In genomic region chr7:139239432-139239831, GRCm38 (mm10) we compare ENCODE assay signal across 23 mouse cellular contexts. TPM values are rescaled to one million over a fixed set of nuclear protein-coding genes. Genes with fewer than 3 reads are reported as not detected.
"Had no signal": no experiment of that assay in that cellular context is flagged by ENCODE, and none has a peak within 500 bp of the region (broad histone marks: within the 10 kb centered on the region; RNA-seq: fewer than 3 reads in every experiment).

No protein-coding gene starts in this region.

- H3K36me3 ChIP-seq: liver, embryonic 13.5 days; liver, embryonic 15.5 days; lung, embryonic 15.5 days; midbrain, embryonic 12.5 days; neural tube, embryonic 13.5 days; neural tube, embryonic 15.5 days; stomach, embryonic 15.5 days had no signal

- H3K4me3 ChIP-seq: liver, embryonic 13.5 days; liver, embryonic 15.5 days; lung, embryonic 15.5 days; midbrain, embryonic 12.5 days; myocyte; neural tube, embryonic 13.5 days; neural tube, embryonic 15.5 days; stomach, embryonic 15.5 days had no signal

- H3K9me3 ChIP-seq: liver, embryonic 13.5 days; liver, embryonic 15.5 days; lung, embryonic 15.5 days; midbrain, embryonic 12.5 days; neural tube, embryonic 13.5 days; neural tube, embryonic 15.5 days; stomach, embryonic 15.5 days had no signal

- DNase-seq: liver, embryonic 13.5 days; liver, postnatal 0 days; lung, adult 2 months; lung, postnatal 14 days; lung, postnatal 36 days; midbrain, embryonic 14.5 days; retina, postnatal 1 day; right cerebral cortex, adult 18-20 months; right cerebral cortex, postnatal 25 days; right cerebral cortex, postnatal 4 days; spleen, adult 18-20 months; thymus, adult 2 months; thymus, postnatal 25 days; thymus, postnatal 4 days had no signal

- ATAC-seq: liver, postnatal 0 days; lung, postnatal 0 days; midbrain, embryonic 16.5 days had no signal

- H3K27me3 ChIP-seq: liver, embryonic 13.5 days; liver, embryonic 15.5 days; lung, embryonic 15.5 days; stomach, embryonic 15.5 days had no signal

RNA-seq across cellular contexts. Expression of gene Stk32c, which starts 26.3 kb away (rescaled TPM):
- polyA plus RNA-seq: liver, embryonic 13.5 days; liver, embryonic 15.5 days; liver, postnatal 0 days had no signal
